ENCODE assay signal across 24 mouse cellular contexts in genomic region chr1:64046087-64046801, GRCm38 (mm10).
"Had no signal": no experiment of that assay in that cellular context is flagged by ENCODE, and none has a peak within 500 bp of the region (broad histone marks: within the 10 kb centered on the region; RNA-seq: fewer than 3 reads in every experiment).

No protein-coding gene starts in this region.

- DNase-seq: gastrocnemius, adult 2 months; gastrocnemius, postnatal 10 days; gastrocnemius, postnatal 25 days; heart, adult 18-20 months; heart, postnatal 10 days; heart, postnatal 4 days; kidney, adult 18-20 months; kidney, adult 8-10 months; kidney, postnatal 10 days; kidney, postnatal 25 days; kidney, postnatal 4 days had no signal

- H3K27me3 ChIP-seq: heart, embryonic 12.5 days; hindbrain, embryonic 12.5 days; intestine, embryonic 15.5 days; limb, embryonic 12.5 days had no signal

- H3K4me2 ChIP-seq: heart, embryonic 12.5 days; hindbrain, embryonic 12.5 days; hindbrain, embryonic 14.5 days; intestine, embryonic 15.5 days; limb, embryonic 12.5 days had no signal

- H3K4me3 ChIP-seq: gastrocnemius, adult 2 months; heart, embryonic 10.5 days; heart, embryonic 12.5 days; hindbrain, embryonic 10.5 days; hindbrain, embryonic 12.5 days; intestine, embryonic 15.5 days; layer of hippocampus, adult 2 months; left cerebral cortex, adult 2 months; limb, embryonic 10.5 days; limb, embryonic 12.5 days had no signal

- H3K4me1 ChIP-seq: intestine, embryonic 15.5 days had no signal

- ATAC-seq: hindbrain, embryonic 16.5 days; inflammation-experienced regulatory T-cells, adult 6 months; intestine, embryonic 15.5 days; intestine, postnatal 0 days had no signal

- H3K27ac ChIP-seq: gastrocnemius, adult 2 months; heart, embryonic 10.5 days; hindbrain, embryonic 10.5 days; hindbrain, embryonic 12.5 days; hindbrain, embryonic 14.5 days; intestine, embryonic 15.5 days; layer of hippocampus, adult 2 months; left cerebral cortex, adult 2 months; limb, embryonic 10.5 days; limb, embryonic 12.5 days had no signal

- H3K9me3 ChIP-seq: heart, embryonic 10.5 days; heart, embryonic 12.5 days; hindbrain, embryonic 10.5 days; hindbrain, embryonic 12.5 days; intestine, embryonic 15.5 days; limb, embryonic 10.5 days; limb, embryonic 12.5 days had no signal

- H3K9ac ChIP-seq: heart, embryonic 12.5 days; hindbrain, embryonic 12.5 days; hindbrain, embryonic 14.5 days; intestine, embryonic 15.5 days; limb, embryonic 12.5 days had no signal

- H3K36me3 ChIP-seq: heart, embryonic 10.5 days; hindbrain, embryonic 10.5 days; hindbrain, embryonic 12.5 days; intestine, embryonic 15.5 days; limb, embryonic 10.5 days had no signal
